Mouse (Mus musculus): ENCODE data around the gene Coa6. TPM values are rescaled to one million over a fixed set of nuclear protein-coding genes. Genes with fewer than 3 reads are reported as not detected.
A peak's percentile ranks its signal among the peaks of the same experiment; 100 is the strongest.

Coa6 gene
- polyA plus RNA-seq, 1 experiment from 2014 or later, result 57.9 TPM

DNA sequence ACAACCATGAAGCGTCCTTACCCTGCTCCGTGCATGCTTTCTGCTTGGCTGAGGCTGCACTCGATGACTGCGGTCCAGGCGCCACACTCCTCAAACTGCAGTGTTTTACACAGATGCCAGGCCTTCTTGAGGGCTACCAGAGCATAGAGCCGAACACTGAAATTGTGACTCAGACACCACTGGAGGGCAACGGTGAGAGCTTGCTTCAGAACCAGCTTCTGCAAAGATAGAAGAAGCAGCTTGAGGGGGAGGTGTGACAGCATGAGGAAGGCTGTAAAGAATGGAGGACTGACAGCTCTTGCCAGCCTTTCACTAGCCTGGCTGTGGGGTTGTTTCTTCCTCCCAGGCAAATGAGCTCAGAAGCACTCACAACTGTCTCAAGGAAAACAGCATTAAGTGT lies 11.5 kb downstream of the Coa6 start:
- DNase-seq (ENCODE audit: low spot score) (no peak), ATAC-seq (replicated peaks; ENCODE audit: low FRiP score) (no peak)
- no peak overlapping the region for H3K4me3 ChIP-seq (ENCODE audit: low read depth, low read length)
- H3K27ac ChIP-seq (ENCODE audit: low read depth, low read length), result no peak overlapping the region
- H3K9ac ChIP-seq (ENCODE audit: low read depth, low read length), result no peak overlapping the region
- no peaks in the 10 kb centered on the region for H3K27me3 ChIP-seq (replicated peaks; ENCODE audit: control insufficient read depth, insufficient read depth, low read length)
- no peaks in the 10 kb centered on the region for H3K9me3 ChIP-seq (ENCODE audit: control insufficient read depth, low read length)
- WGBS, result 84% methylated on average over 7 of the region's 7 CpGs
- H3K36me3 ChIP-seq (ENCODE audit: control insufficient read depth, insufficient read depth, low read length), result peaks cover 31% of the 10 kb centered on the region
- no peak overlapping the region for H3K4me2 ChIP-seq
- no peaks in the 10 kb centered on the region for H3K4me1 ChIP-seq (replicated peaks; ENCODE audit: control insufficient read depth, insufficient read depth, low read length)

DNA sequence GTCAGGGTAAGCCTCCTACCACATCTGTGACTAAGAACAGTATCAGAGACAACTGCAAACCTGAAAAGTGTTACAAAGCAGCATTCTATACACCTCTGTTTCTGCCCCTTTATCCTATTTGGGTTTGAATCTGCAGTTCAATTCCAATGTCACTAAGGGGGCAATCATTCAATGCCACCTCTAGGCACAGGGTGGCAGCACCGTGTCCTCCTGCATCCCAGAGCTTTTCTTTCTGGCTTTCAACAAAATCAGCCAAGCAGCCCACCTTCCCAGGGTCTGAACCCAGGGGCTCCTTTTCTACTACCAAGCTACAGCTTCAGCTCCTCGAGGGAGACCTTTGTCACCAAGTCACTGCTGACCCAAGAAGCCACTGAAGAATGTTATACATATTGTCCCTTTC lies 16.6 kb downstream of the Coa6 start:
- Histone ChIP-seq H3K9me3 (ENCODE audit: control insufficient read depth, low read length) (no peaks in the 10 kb centered on the region), H3K4me2 (no peak overlapping the region), H3K27me3 (replicated peaks; ENCODE audit: control insufficient read depth, insufficient read depth, low read length) (no peaks in the 10 kb centered on the region), H3K4me1 (replicated peaks; ENCODE audit: control insufficient read depth, insufficient read depth, low read length) (no peaks in the 10 kb centered on the region), H3K4me3 (ENCODE audit: low read depth, low read length) (no peak overlapping the region), H3K36me3 (ENCODE audit: control insufficient read depth, insufficient read depth, low read length) (peaks cover 13% of the 10 kb centered on the region), H3K27ac (ENCODE audit: low read depth, low read length) (no peak overlapping the region), H3K9ac (ENCODE audit: low read depth, low read length) (no peak overlapping the region)
- WGBS, result 77% methylated on average over 2 of the region's 2 CpGs
- no peak for ATAC-seq (replicated peaks; ENCODE audit: low FRiP score)
- no peak for DNase-seq (ENCODE audit: low spot score)

DNA sequence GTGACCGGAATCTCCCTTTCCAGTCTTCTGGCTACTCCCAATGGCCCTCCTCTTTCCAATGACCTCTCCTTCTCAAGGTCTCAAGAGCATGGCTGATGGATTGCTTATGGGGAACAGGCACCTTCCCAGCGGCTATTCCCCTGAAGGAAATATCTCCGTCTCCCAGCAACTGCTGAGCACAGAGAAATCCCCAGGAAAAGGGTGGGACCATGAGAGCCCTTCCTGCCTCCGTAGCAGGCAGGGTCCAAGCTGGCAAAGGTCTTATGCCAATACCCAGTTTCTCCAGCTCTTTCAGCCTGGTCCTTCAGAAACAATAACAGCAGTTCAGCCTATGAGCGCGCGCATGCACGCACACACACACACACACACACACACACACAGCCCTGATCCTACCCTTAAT lies 28.8 kb downstream of the Coa6 start:
- WGBS, result 90% methylated on average over 8 of the region's 8 CpGs
- no peak overlapping the region for H3K9ac ChIP-seq (ENCODE audit: low read depth, low read length)
- no peak overlapping the region for H3K4me3 ChIP-seq (ENCODE audit: low read depth, low read length)
- H3K4me2 ChIP-seq, result no peak overlapping the region
- no peaks in the 10 kb centered on the region for H3K4me1 ChIP-seq (replicated peaks; ENCODE audit: control insufficient read depth, insufficient read depth, low read length)
- peaks cover 36% of the 10 kb centered on the region for H3K36me3 ChIP-seq (ENCODE audit: control insufficient read depth, insufficient read depth, low read length)
- no peaks in the 10 kb centered on the region for H3K9me3 ChIP-seq (ENCODE audit: control insufficient read depth, low read length)
- DNase-seq (ENCODE audit: low spot score) (no peak), ATAC-seq (replicated peaks; ENCODE audit: low FRiP score) (no peak)
- no peaks in the 10 kb centered on the region for H3K27me3 ChIP-seq (replicated peaks; ENCODE audit: control insufficient read depth, insufficient read depth, low read length)
- no peak overlapping the region for H3K27ac ChIP-seq (ENCODE audit: low read depth, low read length)

DNA sequence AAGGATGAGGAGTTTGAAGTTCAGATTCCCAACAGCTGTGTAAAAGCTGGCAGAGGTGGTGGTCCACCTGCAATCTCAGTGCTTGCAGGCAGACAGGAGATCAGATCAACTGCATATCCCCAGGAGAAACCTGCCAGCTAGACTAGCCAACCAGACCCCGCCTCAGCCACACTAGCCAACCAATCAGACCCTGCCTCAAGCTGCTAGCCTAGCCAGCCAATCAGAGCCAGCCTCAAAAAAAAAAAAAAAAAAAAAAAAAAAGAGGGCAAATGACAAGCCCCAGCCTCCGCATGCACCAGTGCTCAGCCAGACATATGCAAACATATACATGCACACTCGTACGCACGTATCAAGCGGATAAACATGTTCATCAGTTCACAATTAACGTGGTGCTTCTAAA lies 33.1 kb downstream of the Coa6 start:
- ATAC-seq (replicated peaks; ENCODE audit: low FRiP score), result peak; percentile 54; the same call in 1 of the 2 replicates

DNA sequence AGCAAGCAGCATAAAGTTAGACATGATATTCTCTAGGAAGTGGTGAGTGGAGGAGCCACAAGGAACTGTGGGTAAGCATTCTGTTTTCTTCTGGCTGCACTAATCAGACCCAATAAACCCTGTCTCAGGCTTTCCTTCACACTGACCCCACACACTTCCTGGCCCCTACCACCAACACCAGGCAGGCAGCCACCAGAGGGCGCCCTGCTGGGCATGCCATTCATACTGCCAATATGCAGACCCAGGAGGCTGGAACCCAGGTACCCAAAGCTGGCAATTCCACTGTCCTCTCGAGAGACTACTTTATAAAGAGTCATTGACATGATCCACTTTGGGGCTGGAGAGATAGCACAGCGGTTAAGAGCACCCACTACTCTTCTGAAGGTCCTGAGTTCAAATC lies 38.0 kb downstream of the Coa6 start:
- 50% methylated on average over 3 of the region's 3 CpGs for WGBS
- Histone ChIP-seq H3K36me3 (ENCODE audit: control insufficient read depth, insufficient read depth, low read length) (peaks cover 21% of the 10 kb centered on the region; the same call in 1 of the 2 replicates), H3K27me3 (replicated peaks; ENCODE audit: control insufficient read depth, insufficient read depth, low read length) (no peaks in the 10 kb centered on the region), H3K9me3 (ENCODE audit: control insufficient read depth, low read length) (no peaks in the 10 kb centered on the region), H3K27ac (ENCODE audit: low read depth, low read length) (no peak overlapping the region), H3K4me2 (no peak overlapping the region), H3K4me3 (ENCODE audit: low read depth, low read length) (no peak overlapping the region), H3K9ac (ENCODE audit: low read depth, low read length) (no peak overlapping the region), H3K4me1 (replicated peaks; ENCODE audit: control insufficient read depth, insufficient read depth, low read length) (no peaks in the 10 kb centered on the region)
- DNase-seq (ENCODE audit: low spot score), result no peak
- no peak for ATAC-seq (replicated peaks; ENCODE audit: low FRiP score)

More for the DNA sequence above, 33.1 kb downstream of the Coa6 start:
- Histone ChIP-seq H3K27ac (ENCODE audit: low read depth, low read length) (no peak overlapping the region), H3K9me3 (ENCODE audit: control insufficient read depth, low read length) (no peaks in the 10 kb centered on the region), H3K36me3 (ENCODE audit: control insufficient read depth, insufficient read depth, low read length) (peaks cover 38% of the 10 kb centered on the region), H3K4me3 (ENCODE audit: low read depth, low read length) (no peak overlapping the region), H3K27me3 (replicated peaks; ENCODE audit: control insufficient read depth, insufficient read depth, low read length) (no peaks in the 10 kb centered on the region), H3K4me1 (replicated peaks; ENCODE audit: control insufficient read depth, insufficient read depth, low read length) (no peaks in the 10 kb centered on the region), H3K4me2 (no peak overlapping the region), H3K9ac (ENCODE audit: low read depth, low read length) (no peak overlapping the region)
- no peak for DNase-seq (ENCODE audit: low spot score)
- whole genome bisulfite sequencing, result 86% methylated on average over 7 of the region's 7 CpGs

DNA sequence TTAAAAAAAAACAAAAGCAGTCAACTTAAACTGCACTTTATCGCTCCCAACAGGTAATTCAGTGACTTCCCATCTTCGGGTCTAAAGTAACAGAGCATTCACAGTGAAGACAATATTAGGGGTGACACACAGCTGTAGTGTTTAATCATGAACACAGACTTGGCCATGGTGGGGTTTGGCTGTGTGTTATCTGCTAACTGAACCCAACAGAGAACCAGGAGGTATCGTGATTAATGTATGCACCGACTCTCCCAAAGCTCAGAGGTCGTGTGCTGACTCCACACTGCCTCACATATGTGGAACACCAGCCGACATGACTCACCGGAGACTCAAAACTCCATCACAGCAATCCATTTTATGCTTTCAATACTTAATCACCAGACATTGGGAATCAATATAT lies 39.4 kb downstream of the Coa6 start:
- no peaks in the 10 kb centered on the region for H3K27me3 ChIP-seq (replicated peaks; ENCODE audit: control insufficient read depth, insufficient read depth, low read length)
- 67% methylated on average over 7 of the region's 7 CpGs for WGBS
- no peaks in the 10 kb centered on the region for H3K9me3 ChIP-seq (ENCODE audit: control insufficient read depth, low read length)
- H3K27ac ChIP-seq (ENCODE audit: low read depth, low read length), result no peak overlapping the region
- no peak overlapping the region for H3K9ac ChIP-seq (ENCODE audit: low read depth, low read length)
- no peak overlapping the region for H3K4me2 ChIP-seq
- peaks cover 21% of the 10 kb centered on the region for H3K36me3 ChIP-seq (ENCODE audit: control insufficient read depth, insufficient read depth, low read length)
- no peaks in the 10 kb centered on the region for H3K4me1 ChIP-seq (replicated peaks; ENCODE audit: control insufficient read depth, insufficient read depth, low read length)
- DNase-seq (ENCODE audit: low spot score) (no peak), ATAC-seq (replicated peaks; ENCODE audit: low FRiP score) (peak; percentile 78)
- no peak overlapping the region for H3K4me3 ChIP-seq (ENCODE audit: low read depth, low read length)

DNA sequence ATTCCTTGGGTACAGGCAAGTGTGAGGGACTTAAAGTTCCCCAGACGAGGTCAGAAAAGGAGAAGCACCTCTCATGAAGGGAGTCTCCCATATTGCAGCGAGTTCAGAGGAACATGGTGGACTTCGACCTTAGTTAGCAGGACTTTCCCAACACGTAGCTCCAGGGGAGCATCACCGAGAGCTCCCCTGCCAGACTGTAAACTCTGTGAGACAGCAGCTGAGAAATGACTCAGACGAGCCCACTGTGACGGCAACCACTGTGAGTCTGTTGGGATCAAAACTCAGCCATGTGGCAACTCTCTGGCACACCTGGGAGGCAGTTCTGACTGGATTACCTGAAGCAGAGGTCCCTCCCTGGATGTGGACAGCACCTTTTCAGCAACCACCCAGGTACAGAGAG lies 41.8 kb downstream of the Coa6 start:
- Histone ChIP-seq H3K27me3 (replicated peaks; ENCODE audit: control insufficient read depth, insufficient read depth, low read length) (no peaks in the 10 kb centered on the region), H3K4me2 (no peak overlapping the region), H3K9ac (ENCODE audit: low read depth, low read length) (no peak overlapping the region), H3K36me3 (ENCODE audit: control insufficient read depth, insufficient read depth, low read length) (peaks cover 21% of the 10 kb centered on the region), H3K4me3 (ENCODE audit: low read depth, low read length) (no peak overlapping the region), H3K27ac (ENCODE audit: low read depth, low read length) (no peak overlapping the region), H3K4me1 (replicated peaks; ENCODE audit: control insufficient read depth, insufficient read depth, low read length) (no peaks in the 10 kb centered on the region), H3K9me3 (ENCODE audit: control insufficient read depth, low read length) (no peaks in the 10 kb centered on the region)
- ATAC-seq (replicated peaks; ENCODE audit: low FRiP score), result no peak
- DNase-seq (ENCODE audit: low spot score), result no peak
- WGBS, result 86% methylated on average over 7 of the region's 7 CpGs

DNA sequence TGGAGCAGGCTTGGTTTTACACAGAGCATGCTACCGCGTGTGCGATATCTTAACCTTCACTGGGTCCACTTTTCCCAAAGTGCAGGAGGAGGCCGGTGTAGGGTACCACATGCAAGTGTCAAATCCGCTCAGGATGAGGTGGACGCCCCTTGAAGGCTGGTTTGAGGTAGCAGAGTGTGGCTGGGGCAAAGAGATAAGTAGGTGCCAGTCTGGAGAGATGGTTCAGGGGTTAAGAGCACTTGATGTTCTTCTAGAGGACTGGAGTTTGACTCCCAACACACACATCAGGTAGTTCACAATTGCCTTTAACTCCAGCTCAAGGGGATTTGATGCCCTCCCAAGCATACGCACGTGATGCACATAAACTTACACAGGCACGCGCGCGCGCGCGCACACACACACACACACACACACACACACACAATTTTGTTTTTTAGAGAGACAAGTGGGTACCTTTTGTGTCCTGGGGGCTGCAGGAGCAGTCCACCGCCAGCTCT lies 51.5 kb downstream of the Coa6 start:
- H3K4me3 ChIP-seq (ENCODE audit: low read depth, low read length), result peak overlapping the region; percentile 87
- peak overlapping the region; percentile 58 for H3K27ac ChIP-seq (ENCODE audit: low read depth, low read length)
- H3K9ac ChIP-seq (ENCODE audit: low read depth, low read length), result peak overlapping the region; percentile 84
- H3K4me2 ChIP-seq, result peak overlapping the region; percentile 94
- H3K4me1 ChIP-seq (replicated peaks; ENCODE audit: control insufficient read depth, insufficient read depth, low read length), result peaks cover 13% of the 10 kb centered on the region
- DNase-seq (ENCODE audit: low spot score) (no peak), ATAC-seq (replicated peaks; ENCODE audit: low FRiP score) (peak; percentile 70)
- peaks cover 8% of the 10 kb centered on the region for H3K27me3 ChIP-seq (replicated peaks; ENCODE audit: control insufficient read depth, insufficient read depth, low read length)
- no peaks in the 10 kb centered on the region for H3K9me3 ChIP-seq (ENCODE audit: control insufficient read depth, low read length)
- H3K36me3 ChIP-seq (ENCODE audit: control insufficient read depth, insufficient read depth, low read length), result peaks cover 4% of the 10 kb centered on the region
- 10% methylated on average over 16 of the region's 16 CpGs for WGBS

DNA sequence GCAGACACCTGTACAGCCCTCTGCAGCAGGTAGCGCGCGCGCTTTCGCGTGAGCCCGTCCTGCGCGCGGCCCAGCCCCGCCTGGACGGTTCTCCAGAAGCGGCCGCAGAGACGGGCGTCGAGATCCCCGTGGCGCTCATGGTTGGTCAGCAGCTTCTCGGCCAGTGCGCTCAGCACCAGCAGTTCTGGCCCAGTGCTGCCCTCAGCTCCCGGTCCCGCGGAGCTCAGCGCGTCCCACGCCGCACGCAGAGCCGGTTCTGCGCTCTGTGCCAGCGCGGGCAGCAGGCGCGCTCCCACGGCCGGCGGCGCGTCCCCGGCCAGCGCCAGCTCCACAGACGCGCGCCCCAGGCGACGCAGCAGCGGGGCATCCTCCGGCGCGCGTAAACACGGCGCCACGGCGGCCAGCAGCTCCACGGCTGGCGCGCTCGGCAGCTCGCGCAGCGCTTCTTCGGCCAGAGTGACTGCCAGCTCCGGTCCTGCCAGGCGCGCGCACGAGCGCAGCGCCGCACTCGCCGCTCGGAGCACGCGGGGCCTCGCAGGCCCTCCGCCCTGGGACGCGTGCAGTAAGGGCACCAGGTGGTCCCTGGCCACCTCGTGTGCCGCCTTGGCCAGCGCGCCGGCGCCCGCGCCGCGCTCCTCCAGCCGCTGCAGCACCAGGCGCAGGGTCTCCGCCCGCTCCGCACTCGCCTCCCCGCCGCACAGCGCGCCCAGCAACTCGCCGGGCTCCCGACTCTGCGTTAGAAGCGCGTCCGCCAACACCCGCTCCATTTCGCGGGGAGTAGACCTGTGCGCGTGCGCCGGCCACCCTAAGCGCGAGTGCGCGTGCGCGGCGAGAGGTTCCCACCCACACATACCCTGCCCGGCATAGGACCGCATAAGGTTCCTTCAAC lies 52.2 kb downstream of the Coa6 start, which contains the start of gene Tarbp1:
Tarbp1 (minus strand) TSS at position 767 of the 889 bp plus-strand sequence.
- DNase-seq (ENCODE audit: low spot score) (peak; percentile 90), ATAC-seq (replicated peaks; ENCODE audit: low FRiP score) (peak; percentile 87)
- peak within 1 kb of the TSS; percentile 87 for H3K4me3 ChIP-seq (ENCODE audit: low read depth, low read length)
- H3K27me3 ChIP-seq (replicated peaks; ENCODE audit: control insufficient read depth, insufficient read depth, low read length), result peaks cover 8% of the 10 kb centered on the region
- WGBS, result under 1% methylated on average over 120 of the region's 124 CpGs
- H3K4me2 ChIP-seq, result peak within 1 kb of the TSS; percentile 94
- H3K36me3 ChIP-seq (ENCODE audit: control insufficient read depth, insufficient read depth, low read length), result no peaks in the 10 kb centered on the region
- peak within 1 kb of the TSS; percentile 84 for H3K9ac ChIP-seq (ENCODE audit: low read depth, low read length)
- H3K9me3 ChIP-seq (ENCODE audit: control insufficient read depth, low read length), result no peaks in the 10 kb centered on the region
- peaks cover 13% of the 10 kb centered on the region for H3K4me1 ChIP-seq (replicated peaks; ENCODE audit: control insufficient read depth, insufficient read depth, low read length)
- peak within 1 kb of the TSS; percentile 58 for H3K27ac ChIP-seq (ENCODE audit: low read depth, low read length)

Measured in liver, embryonic 11.5 days (tissue).